Mouse (Mus musculus): Measurements from ENCODE around the gene Scgb1b17. TPM values are rescaled to one million over a fixed set of nuclear protein-coding genes. Genes with fewer than 3 reads are reported as not detected.

Gene Scgb1b17
- total RNA-seq (2023), result not detected

DNA sequence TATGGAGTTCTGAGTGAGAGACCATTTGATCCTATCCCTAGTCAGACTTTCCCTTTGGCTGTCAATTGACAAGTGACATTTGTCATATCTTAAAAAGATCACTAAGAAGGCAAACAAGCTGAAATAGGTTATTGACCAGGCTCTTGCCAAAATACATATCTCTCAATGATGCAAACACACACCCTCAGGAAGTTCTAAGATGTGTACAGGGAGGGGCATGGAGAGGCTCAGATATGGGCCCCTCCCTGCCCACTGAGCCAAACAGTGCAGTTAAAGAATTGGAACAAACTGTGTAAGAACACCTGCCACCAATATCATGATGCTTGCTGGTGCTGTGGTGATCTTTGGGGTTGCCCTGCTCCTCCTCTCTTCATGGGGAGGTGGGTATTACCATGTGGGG lies at the start of gene Scgb1b17:
TSS of gene Scgb1b17 (plus strand) at position 301 of the 400 bp plus-strand sequence.

DNA sequence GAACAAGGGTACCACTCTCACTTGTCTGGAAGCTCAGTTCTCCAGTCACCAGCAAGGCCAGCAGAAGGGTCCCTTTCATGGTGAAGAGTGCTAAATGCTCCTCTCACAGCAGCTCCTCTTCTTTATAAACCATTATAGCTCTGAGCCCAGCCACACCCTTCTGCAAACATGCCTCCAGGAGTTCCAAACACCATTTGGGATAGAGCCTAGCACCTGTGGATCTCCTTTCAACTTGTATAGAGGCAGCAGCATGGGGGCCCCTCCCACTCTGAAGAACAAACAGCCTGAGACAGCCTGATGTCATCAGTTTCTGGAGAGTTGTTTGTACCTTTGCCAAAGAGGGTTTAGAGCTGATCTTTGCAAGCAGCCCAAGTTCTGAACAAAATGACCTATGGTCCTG lies 6.8 kb upstream of the Scgb1b17 start, which contains the start of gene Scgb2b17:
TSS of gene Scgb2b17 (minus strand) at position 101 of the 400 bp plus-strand sequence.

Other genes starting within 250 kb of the Scgb1b17 start
- not detected for gene Scgb2b15, start 233.8 kb upstream of the Scgb1b17 start, total RNA-seq (2023)
- gene Scgb1b15, start 226.9 kb upstream of the Scgb1b17 start, total RNA-seq (2023), result not detected
- gene Scgb2b17, start 6.9 kb upstream of the Scgb1b17 start, total RNA-seq (2023), result not detected
- gene Scgb2b18, start 110.4 kb downstream of the Scgb1b17 start, total RNA-seq (2023), result not detected
- not detected for gene Scgb1b18, start 122.1 kb downstream of the Scgb1b17 start, total RNA-seq (2023)
- gene Scgb2b19, start 216.9 kb downstream of the Scgb1b17 start, total RNA-seq (2023), result not detected
- gene Scgb1b19, start 223.8 kb downstream of the Scgb1b17 start, total RNA-seq (2023), result not detected

All from T-cell, adult 66 days (primary cell).